Mouse (Mus musculus) Muller cell, postnatal 12 days (primary cell): ENCODE measurements at regions not wholly inside any gene's neighbourhood (a gene's known extent, or its start where the extent isn't known, plus 50 kb on each side); places are given as distances from the start of the nearest gene placed in this dataset.
"Not testable (repeated sequence)": the region's sequence is repeated elsewhere in the genome, so short reads cannot be mapped to it uniquely, and the experiment has no call there.

Experiments used
- DNase-seq: peaks from one replicate; pipeline ENCODE4 v3.0.0-alpha.2; 2015; ENCODE audit errors: inconsistent ontology term

DNA sequence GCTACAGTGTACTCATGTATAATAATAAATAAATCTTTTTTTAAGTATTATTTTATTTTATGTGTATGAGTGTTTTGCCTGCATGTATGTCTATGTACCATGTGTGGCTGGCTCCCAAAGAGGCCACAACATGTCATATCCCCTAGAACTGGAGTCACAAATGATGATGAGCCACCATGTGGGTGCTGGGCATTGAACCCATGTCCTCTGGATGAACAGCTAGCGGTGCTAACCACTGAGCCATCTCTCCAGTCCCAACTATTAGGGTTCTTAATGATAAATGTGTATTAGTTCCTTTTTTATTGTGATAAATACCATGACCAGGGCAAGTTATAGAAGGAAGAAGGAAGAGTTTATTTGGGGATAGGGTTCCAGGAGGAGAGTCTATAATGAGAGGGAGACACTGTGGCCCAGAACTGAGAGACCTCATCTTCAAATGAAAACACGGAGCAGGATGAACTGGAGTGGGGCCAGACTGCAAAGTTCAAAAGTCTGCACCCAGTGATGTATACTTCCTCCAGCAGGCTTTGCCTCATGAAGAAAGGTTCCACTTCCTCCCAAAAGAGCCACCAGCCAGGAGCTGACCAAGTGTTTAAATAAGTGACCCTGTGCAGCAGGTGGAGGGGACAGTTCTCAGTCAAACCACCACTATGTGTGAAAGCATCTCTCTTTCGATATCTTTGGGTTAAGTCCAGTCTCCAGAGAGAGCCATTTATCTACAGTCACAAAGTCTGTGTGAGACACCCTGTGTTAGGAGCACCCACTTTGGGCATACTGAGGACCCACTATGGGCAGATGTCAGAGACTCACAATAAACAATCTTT, 69.8 kb upstream of the Cpsf6 start:
- DNase-seq, result no peak

DNA sequence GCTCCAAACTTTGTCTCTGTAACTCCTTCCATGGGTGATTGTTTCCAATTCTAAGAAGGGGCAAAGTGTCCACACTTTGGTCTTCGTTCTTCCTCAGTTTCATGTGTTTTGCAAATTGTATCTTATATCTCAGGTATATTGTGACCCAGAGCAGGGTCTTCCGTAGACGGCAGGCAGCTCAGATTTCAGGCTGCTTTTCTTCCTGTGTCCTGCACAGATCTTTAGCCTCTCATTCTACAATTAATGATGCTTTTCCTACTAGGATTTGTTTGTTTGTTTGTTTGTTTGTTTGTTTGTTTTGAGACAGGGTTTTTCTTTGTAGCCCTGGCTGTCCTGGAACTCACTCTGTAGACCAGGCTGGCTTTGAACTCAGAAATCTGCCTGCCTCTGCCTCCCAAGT, 69.0 kb upstream of the Cpsf6 start:
- not testable (repeated sequence) for DNase-seq

DNA sequence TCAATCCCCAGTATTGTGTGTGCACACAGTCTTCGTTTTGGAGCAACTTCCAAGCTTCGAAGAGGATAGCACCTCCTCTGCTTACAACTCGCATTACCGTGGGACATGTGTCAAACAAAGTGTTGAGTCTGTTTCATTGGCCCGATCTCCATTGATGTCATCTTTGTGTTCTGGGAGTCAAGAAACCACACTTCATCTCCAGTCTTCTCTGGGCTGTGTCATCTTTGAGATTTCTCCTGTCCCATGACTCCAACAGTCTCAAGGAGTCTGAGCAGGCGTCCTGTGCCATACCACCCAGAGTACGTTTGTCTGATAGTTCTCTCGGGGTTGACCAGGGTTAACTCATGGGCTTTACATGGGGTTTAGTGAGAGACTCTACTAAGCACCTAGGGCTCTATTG, 67.8 kb upstream of the Cpsf6 start:
- DNase-seq, result no peak

DNA sequence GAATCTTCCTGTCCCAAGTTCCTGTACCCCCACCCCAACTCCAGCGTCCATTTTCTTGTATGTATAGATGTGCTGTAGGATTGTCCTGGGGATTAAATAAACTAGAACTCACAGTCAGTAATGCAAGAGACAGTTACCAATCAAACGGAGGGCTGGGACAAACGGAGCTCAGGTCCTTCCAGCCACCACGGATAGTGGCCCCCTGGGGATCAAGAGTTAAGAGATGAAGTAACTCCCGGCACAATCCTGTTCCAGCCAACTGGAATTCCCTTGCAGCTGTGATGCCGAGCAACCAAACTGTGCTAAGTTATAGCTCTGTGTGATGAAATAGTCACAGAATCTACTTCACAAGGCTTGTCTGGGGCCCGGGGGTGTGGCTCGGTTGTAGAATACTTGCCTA, 67.4 kb upstream of the Cpsf6 start:
- no peak for DNase-seq

DNA sequence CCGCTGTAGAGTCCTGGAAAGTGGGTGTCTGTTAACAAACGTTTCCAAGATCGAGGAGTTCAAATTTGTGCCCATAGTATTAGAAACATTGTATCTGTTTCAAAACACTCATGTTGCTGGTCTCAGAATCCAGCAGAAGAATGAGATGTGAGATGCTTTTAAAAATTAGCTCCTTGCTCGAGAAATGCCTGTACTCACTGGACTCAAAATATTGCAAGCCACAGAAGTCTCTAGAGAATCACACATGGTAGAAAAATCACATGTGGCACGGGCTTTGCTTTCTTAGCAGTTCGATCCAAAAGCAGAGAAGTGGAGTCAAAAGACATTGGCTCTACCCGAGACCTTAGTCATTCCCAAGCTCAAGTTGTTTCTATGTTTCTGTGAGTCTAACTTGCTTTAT, 67.0 kb upstream of the Cpsf6 start:
- DNase-seq, result no peak

DNA sequence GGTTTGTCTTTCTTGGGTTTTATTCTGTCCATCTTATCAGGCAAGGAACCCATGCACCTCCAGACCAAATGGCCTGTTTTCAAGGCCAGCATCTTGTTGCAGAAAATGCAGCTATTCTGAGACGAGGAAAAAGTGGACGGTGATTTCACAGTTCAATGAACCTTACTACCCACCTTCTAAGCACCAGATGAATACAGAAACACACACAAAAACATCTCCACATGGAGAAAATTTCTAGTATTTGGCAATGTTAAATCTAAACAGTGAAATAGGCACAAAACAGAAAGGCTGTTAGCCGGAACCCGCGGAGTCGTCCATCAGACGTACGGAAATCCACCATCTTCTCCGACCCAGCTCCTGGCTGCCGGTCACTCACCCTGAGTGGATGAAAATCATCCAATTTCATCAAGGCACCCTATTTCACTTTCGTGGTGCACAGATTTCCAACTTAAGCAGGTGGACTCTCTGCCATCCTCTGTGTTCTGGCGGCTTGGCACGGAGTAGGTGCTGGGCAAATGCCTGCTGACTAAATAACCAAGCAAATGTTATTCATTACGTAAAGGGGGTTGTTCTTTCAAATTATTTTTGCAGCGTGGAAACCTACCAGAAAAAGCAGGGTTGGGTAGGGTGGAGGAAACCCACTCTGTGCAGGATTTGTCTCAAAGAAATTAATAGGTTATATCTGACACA, 66.1 kb upstream of the Cpsf6 start:
- DNase-seq, result no peak

DNA sequence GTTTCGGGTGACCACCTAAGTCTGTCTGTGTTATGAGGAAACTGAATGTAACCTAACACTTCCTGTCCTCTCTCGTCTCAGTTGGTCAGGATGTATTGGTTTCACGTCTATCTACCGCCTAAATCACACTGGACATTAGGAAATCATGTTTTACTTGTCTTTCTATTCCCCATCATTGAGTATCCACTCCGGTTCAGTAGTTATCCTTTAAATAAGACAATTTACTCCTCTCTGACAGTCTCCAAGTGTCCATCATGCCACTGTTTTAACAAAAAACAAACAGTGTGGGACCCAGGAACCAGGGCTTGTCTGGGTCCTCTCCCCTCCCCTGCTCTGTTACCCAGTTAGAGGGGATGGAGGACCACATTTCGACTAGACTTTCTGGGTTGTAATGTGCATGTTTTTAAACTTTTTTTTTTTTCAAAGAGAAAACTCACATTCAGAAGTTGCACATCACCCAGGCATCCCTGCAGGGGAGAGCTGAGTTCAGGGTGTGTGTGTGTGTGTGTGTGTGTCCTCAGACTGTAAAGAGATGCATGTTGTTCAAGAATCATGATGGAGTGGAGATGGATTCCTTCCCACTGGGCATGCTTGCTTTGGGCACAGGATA, 65.5 kb upstream of the Cpsf6 start:
- no peak for DNase-seq

DNA sequence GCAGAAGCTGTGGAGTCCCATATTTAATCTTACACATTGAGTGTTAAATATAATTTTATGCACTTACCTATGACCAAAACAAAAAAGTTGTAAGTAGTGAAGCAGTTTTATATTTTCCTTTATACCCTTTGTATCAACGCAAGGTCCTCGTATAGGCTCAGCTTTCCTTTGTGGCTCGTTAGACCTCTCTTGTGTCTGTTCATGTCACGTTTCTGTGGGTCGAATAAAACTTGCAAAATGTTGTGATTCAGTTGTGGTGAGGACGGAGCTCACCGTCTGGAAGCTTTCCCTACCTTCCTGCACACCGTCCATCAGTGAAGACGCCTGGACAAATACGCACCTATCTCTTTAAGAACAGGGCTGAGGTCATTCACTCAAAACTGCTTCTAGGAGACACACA, 64.9 kb upstream of the Cpsf6 start:
- no peak for DNase-seq

DNA sequence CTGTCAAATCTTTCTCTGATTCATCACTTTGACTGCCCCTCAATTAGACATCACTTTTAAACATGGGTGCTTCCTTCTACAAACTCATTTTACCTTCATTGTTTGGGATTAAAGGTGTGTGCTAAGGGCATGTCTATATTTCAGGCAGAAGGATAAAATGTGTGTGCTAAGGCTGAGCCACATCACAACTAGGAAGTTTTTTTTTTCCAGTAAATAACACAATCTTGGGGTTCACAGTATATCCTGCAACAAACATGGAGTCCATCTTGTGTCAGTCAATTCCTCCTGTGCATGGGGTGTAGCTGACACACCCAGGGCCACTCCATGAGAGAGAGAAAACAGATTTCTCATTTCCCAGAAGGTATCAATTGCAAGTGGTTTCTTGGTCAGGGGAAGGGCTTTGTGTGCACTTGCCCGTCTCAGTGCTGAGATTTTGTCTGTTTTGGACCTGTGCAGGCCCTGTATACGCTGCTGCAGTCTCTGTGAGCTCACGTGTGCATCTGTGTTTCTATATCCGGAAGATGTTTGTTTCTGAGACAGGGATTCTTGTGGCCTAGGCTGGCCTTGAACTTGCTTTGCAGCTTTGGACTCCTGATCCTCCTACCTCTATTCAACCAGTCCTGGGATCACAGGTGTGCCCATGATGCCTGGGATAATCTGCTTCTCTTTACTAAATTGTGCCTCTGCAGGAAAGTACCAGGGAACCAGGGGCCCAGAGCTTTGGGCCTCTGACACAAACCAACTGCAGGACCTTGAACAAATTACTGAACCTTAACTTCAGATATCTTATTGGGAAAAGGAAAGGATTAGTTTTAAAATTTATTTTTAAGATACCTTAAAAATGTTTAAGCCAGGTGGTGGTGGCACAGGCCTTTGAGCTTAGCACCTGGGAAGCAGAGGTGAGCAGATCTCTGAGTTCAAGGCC, 63.9 kb upstream of the Cpsf6 start:
- no peak for DNase-seq

DNA sequence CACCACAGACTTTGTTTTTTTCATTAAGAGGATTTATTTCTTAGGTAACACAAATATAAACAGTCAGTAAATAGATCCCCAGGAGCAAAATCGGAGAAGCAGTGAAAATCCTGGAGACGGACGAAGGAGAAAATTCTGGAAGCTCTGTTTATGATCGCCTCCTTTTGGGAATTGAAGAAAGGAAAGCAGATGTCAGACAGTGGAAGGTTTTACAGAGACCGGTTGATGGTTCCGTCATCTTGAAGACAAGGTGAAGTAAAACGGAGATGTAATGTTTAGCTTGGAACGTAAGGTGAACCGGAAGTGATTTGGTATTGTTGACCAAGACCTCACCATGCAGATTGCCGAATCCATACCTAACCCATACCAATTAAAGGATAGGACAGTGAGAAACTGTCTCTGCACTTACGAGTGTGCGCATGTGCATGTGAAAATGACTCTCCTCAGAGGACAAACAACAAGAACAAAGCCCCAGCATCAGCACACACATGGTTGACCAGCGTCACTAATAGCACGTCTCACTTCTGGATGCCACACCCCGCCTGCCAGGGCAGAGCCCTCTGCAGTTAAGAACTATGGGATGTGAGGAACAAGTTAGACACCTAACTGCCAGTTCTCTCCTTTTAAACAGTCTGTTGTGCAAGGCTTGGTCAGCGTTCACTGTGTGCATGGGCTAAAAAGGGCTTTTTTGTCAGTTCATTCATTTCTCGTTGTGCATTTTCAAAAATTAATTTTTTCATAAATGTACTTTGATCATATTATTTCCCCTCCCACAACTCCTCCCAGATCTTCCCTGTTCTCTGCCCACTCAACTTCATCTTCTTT, 62.4 kb upstream of the Cpsf6 start:
- DNase-seq, result no peak

DNA sequence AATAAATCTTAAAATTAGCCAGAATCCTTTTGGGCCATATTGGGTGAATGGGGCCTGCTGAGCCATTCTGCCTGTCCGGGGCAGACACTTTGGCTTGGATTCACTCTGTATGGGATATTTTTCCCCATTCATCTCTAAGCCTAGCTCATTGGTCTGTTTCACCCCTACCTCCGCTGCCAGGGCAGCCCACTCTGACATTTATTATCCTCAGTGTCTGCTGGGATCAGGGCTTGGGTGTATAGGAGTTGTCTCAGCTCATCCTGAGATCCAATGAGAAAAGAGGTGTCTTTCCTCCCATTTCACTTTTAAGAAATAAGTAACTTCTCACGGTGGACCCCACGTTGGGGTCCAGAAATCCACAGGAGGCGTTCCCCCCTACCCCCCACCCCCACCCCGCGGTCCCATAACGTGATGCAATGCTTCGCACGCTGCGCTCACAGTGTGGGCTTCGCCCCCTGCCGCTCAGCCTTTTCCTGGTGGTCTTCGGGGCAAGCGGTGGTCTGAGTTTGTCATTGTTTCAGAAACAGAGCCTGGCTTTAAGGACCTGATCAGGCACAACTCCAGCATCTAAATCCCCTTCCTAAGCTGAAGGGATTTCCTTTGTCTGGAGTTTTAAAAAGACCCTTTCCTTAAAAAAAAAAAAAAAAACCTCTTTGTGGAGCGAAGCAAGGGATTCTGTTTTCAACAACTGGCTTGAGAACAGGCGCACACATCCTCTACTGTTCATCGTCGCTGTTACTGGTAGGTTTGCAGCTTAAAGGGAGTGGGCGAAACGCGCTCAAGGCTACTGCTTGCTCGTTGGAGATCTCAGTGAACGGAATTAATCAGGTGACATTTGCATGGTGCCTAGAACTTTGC, 61.5 kb upstream of the Cpsf6 start:
- DNase-seq, result no peak

DNA sequence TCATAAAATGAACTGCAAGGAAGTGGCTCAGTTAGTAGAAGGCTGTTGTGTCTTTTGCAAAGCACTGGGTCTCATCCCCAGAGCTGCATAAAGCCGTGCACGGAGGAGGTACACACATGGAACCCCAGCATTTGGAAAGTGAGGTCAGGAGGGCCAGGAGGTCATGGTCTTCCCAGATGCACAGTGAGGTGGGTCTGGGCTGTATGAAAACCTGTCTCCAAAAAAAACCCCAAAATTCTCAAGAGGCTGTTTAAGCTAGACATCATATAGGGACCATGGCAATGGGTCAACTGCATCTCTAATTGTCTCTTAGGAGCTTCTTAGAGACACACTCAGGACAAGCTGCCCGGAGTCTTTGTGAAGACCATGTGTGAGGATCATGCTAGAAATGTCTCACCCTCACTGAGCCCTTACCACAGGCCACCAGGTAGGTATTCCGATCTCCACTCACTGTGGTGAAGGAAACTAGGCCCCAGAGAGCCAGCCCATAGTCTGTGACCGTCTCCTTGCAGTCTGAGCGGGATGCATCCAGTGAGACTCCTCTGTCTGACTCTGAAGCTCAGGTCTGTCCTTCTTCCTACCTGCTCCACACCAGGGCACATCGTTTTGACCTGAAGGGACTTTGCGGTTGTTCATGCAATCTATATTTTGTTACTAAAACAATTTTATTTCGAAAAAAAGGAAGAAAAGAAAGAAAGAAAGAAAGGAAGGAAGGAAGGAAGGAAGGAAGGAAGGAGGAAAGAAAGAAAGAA, 60.6 kb upstream of the Cpsf6 start:
- no peak for DNase-seq

DNA sequence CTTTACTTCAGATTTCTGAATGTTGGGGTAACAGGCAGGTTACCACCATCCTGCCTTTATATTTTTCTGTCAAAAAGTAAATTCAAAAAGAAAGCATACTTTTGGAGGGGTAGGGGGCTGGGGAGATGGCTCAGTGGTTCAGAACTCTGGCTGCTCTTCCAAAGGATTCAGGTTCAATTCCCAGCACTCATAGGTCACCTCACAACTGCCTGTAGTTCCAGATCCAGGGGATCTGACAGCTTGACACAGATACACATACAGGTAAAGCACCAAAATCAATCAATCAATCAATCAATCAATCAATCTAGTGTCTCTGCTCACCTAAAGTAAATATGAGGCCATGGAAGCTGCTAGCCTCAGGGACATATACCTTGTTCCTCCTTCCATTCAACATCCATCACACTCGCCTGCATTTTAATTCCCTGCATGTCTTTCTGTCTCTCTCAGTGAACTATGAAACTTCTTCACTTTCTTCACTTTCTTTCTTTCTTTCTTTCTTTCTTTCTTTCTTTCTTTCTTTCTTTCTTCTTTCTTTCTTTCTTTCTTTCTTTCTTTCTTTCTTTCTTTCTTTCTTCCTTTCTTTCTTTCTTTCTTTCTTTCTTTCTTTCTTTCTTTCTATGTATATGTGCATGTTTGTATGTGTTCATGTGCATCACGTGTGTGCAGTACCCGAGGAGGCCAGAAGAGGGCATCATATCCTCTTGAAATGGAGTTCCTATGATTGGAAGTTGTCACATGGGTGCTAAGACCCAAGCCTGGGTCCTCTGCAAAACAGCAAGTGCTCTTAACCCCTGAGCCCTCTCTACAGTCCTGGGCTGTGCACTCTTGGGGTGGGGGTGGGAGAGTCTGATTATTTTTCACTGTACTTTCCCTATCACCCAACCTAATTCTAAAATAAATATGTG, 59.6 kb upstream of the Cpsf6 start:
- DNase-seq, result no peak

DNA sequence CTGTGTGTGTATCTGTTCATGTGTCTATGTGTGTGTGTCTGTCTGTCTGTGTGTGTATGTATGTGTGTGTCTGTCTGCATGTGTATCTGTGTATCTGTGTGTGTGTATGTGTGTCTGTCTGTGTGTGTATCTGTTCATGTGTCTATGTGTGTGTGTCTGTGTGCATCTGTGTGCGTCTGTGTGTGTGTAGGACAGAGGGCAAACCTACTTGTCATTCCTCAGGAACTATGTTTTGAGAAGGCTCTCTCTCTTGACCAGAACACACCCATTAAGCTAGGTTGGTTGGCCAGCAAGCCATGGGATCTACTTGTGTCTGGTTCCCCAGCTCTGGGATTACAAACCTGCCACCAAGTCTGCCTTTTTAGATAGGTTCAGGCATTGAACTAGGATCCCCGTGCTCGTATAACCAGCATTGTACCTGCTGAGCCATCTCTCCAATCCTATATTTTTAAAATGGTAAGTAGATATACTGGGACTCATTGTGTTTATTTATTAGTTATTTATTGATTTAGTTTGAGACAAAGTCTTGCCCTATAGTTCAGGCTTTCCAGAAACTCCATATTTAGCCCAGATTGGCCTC, 58.9 kb upstream of the Cpsf6 start:
- DNase-seq, result no peak

DNA sequence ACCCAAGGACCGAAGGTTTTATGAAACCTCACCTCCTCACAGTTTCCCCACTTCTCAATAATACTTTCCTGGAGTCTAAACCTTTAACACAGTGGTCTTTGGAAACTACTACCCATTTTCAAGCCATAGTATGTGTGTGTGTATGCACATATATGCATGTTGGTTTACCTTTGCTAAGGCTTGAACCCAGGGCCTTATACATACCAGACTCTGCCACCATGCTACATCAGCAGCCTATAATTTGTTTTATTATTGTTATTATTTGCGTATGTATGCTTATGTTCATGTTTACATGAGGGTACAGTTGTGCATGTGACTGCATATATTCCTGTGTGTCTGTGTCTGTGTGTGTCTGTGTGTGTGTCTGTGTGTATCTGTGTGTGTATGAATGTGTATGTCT, 58.2 kb upstream of the Cpsf6 start:
- no peak for DNase-seq

DNA sequence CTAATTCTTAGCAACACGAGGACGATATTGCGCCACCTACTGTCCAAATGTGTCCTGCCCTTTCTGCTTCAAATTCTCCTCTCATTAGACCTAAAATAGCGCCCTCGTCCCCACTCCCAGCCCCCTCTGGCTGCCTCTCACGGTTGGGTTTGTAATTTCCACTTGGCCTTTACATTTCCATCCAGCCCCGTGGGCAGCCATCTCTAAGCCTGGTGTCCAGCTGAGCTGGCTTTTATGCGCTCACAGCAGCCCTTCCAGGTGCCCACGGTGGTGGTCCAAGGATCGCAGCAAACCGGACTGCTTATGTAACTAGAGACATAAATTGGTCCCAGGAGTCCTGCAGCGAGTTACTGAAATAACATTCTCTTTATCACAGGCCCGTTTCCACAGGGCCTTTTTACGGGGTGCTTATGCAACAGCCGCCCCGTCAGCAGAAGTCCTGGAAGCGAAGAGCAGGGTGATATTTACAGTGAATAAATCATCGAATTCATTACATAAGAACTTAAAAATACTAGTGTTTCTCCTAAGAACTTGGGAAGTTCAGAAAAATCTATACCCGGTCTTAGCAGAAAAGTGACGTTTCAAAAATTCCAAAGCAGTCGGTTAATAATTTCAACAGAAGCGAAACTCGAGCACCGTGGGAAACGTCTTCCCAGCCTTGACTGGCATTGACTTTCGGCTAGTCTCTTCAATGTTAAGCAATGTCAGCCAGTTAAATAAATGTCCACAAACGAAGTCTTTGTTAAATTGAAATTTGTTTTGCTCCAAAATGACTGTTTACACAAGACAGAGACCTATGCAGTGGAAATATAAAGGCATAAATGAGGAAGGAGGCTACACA, 57.3 kb upstream of the Cpsf6 start:
- DNase-seq, result no peak

DNA sequence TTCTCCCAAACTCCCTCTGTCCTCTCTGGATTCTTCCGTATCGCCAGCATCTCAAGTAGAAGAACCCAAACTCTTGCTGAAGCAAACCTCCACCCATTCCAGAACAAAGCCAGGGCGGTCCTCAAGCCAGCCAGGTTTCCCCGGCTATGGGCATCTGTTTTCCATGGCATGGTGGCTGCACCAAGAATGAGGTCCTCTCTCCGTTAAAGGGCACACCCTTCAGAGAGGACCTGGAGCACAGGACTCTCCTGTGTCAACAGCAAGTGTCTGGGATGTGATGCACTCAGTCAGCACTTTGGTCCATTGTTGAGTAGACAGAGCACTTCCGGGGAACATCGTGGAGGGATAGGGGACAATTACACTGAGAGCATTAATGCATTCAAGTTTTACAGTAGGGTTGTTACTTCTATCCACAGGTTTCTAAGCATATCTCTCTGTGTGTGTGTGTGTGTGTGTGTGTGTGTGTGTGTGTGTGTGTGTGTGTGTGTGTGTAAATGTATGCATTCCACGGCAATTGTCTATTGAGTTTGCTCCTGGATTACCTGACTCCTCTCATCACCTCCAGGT, 56.6 kb upstream of the Cpsf6 start:
- DNase-seq, result no peak
